Mouse (Mus musculus) C2C12 (cell line): ENCODE results near the gene Sun5.

Source experiments
- CTCF ChIP-seq: IDR thresholded peaks from one replicate; pipeline ENCODE4 v1.5.1; 2011; ENCODE audit not compliant: control insufficient read depth, insufficient read depth, insufficient read length
- MYOD1 ChIP-seq: IDR thresholded peaks from one replicate; pipeline ENCODE4 v1.6.1; 2011; ENCODE audit warnings: low read depth; ENCODE audit not compliant: control insufficient read depth, insufficient read length
- MYOG ChIP-seq: IDR thresholded peaks from one replicate; pipeline ENCODE4 v1.6.1; 2011; ENCODE audit not compliant: control insufficient read depth, insufficient read length; ENCODE audit errors: extremely low read depth

- TF ChIP-seq MYOD1 (no peak), CTCF (no peak), MYOG (no peak)
These were observed 20.4 kb downstream of the Sun5 start for GRCm38 (mm10) chr2:153850351-153851029.
